Comparison of ENCODE assay signal across 19 mouse cellular contexts in genomic region chr10:79527453-79527845, GRCm38 (mm10). TPM values are rescaled to one million over a fixed set of nuclear protein-coding genes. Genes with fewer than 3 reads are reported as not detected.
"Had no signal": no experiment of that assay in that cellular context is flagged by ENCODE, and none has a peak within 500 bp of the region (broad histone marks: within the 10 kb centered on the region; RNA-seq: fewer than 3 reads in every experiment).

No protein-coding gene starts in this region.

- H3K9ac ChIP-seq: intestine, embryonic 15.5 days; limb, embryonic 12.5 days; liver, embryonic 14.5 days; lung, embryonic 14.5 days; midbrain, embryonic 13.5 days had no signal

- DNase-seq: kidney, adult 9 months; thymus, adult 18-20 months; thymus, postnatal 25 days had no signal

- H3K4me2 ChIP-seq: intestine, embryonic 15.5 days; limb, embryonic 12.5 days; lung, embryonic 14.5 days; midbrain, embryonic 13.5 days had no signal

- ATAC-seq: intestine, embryonic 15.5 days; midbrain, embryonic 13.5 days had no signal

- H3K27me3 ChIP-seq: intestine, embryonic 15.5 days; limb, embryonic 12.5 days; midbrain, embryonic 13.5 days had no signal

- H3K4me3 ChIP-seq: intestine, embryonic 15.5 days; limb, embryonic 12.5 days; midbrain, embryonic 13.5 days had no signal

- H3K9me3 ChIP-seq: intestine, embryonic 15.5 days; limb, embryonic 12.5 days; midbrain, embryonic 13.5 days had no signal

- H3K4me1 ChIP-seq: midbrain, embryonic 13.5 days had no signal

- H3K27ac ChIP-seq: intestine, embryonic 15.5 days; kidney, postnatal 0 days; limb, embryonic 12.5 days; liver, embryonic 14.5 days; midbrain, embryonic 13.5 days had no signal

RNA-seq across cellular contexts. Expression of gene Vmn2r83, which starts 58.9 kb away (rescaled TPM):
- total RNA-seq: layer of hippocampus, adult 8-10 months; layer of hippocampus, postnatal 14 days; left cerebral cortex, adult 18-20 months; left cerebral cortex, postnatal 14 days; liver, adult 2 months; megakaryocyte progenitor cell, adult 5-6 weeks; midbrain, postnatal 0 days had no signal
- polyA plus RNA-seq: intestine, embryonic 15.5 days; kidney, postnatal 0 days; large intestine, adult 2 months; limb, embryonic 12.5 days; liver, adult 2 months; liver, embryonic 14.5 days; lung, embryonic 14.5 days; midbrain, embryonic 13.5 days; midbrain, postnatal 0 days; neural tube, embryonic 14.5 days; urinary bladder, adult 2 months had no signal

RNA-seq across cellular contexts. Expression of gene Theg, which starts 59.7 kb away (rescaled TPM):
- total RNA-seq: layer of hippocampus, postnatal 14 days; liver, adult 2 months; megakaryocyte progenitor cell, adult 5-6 weeks; midbrain, postnatal 0 days had no signal
- polyA plus RNA-seq: intestine, embryonic 15.5 days; kidney, postnatal 0 days; large intestine, adult 2 months; limb, embryonic 12.5 days; liver, adult 2 months; liver, embryonic 14.5 days; lung, embryonic 14.5 days; midbrain, embryonic 13.5 days; midbrain, postnatal 0 days; neural tube, embryonic 14.5 days; urinary bladder, adult 2 months had no signal
